Mouse (Mus musculus): Measurements from ENCODE around the gene Kcnh2.

The Kcnh2 gene

GRCm38 (mm10) chr5:24378700-24379099 lies 27.3 kb upstream of the Kcnh2 start:
- DNase-seq (ENCODE audit: low spot score), result no peak

DNA sequence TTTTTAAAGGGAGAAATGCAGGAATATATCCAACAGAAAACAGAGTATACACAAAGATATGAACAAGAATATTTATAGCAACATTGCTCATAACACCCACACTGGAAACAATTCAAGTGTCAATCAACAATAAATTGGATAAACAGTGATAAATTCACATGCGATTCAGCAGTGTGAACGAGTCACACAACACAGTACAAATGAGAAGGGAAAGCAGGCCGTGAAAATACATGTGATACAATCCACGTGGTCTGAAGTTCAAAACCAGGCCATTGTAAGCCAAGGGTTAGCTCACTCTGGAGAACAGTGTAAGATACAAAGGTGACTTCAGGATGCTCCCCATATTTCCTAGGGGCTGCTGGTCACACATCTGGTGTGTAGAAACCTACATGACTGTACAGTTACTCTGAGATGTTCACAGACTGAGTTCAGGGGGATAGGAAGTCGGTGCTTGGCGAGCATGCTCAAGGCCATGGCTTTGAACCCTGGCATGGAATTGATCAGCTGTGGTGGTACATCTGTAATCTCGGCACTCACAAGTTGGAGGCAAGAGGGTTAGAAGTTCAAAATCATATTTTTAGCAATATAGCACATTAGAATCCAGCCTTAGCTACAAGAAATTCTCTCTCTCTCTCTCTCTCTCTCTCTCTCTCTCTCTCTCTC lies 23.4 kb upstream of the Kcnh2 start:
- no peak for DNase-seq (ENCODE audit: low spot score)

DNA sequence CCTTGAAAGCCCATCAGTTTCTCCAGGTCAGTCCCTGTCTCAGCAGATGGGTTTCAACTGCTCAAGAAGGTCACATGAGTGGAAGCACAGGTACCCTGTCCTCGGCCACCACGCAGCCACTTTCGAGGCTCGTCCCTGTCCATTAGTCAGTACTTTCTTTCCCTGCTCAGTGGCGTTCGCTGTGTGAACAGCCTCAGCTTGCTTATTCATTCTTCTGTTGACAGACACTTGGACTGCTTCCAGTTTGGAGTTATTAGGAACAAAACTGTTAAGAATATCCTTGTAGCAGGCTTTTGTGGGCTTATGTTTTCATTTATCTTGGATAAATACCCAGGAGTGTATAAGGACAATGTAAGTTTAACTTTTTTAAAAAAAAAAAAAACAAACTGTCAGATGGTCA lies 22.8 kb upstream of the Kcnh2 start:
- DNase-seq (ENCODE audit: low spot score), result no peak

DNA sequence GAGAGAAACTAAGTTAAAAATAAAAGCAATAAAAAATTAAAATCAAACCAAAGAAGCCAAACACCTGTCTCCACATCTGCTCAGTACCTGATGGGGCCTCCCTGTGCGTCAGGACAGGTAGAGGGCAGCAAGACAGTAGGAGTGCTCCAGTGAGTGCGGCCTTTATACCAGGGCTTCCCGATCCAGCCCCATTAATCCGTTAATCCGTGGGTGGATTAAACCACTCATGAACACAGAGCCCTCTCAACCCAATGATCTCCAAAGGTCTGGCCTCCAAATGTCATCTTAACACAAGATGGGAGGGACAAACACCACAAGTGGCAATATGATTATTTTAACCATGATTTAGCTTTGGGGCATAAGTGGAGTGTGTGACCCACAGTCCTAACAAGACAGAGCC lies 22.4 kb upstream of the Kcnh2 start:
- no peak for DNase-seq (ENCODE audit: low spot score)

- no peak for DNase-seq (ENCODE audit: low spot score)
Measured at GRCm38 (mm10) chr5:24369767-24370166, 18.4 kb upstream of the Kcnh2 start.

DNA sequence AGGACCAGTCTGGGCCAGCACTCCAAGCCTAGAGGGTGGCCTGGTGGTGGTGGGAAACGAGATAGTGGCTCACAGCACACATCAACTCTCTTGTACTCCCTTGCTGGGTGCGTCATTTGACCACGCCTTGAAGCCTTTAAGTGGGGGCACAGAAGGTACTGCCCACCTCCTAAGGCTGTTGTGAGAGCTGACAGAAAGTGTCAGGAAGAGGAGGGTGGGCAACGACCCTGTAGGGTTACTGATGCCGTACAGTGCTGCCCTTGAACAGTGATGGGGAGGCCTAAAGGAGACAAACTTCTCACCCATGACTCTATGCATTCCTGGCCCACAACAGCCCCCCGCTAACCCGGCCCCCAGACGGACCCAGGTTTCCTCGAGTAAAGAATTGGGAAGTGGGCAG lies 15.0 kb upstream of the Kcnh2 start:
- DNase-seq (ENCODE audit: low spot score), result no peak

- DNase-seq (ENCODE audit: low spot score), result no peak
Measured at GRCm38 (mm10) chr5:24365528-24365927, 14.1 kb upstream of the Kcnh2 start.

GRCm38 (mm10) chr5:24364963-24365362 lies 13.6 kb upstream of the Kcnh2 start:
- DNase-seq (ENCODE audit: low spot score), result no peak

DNA sequence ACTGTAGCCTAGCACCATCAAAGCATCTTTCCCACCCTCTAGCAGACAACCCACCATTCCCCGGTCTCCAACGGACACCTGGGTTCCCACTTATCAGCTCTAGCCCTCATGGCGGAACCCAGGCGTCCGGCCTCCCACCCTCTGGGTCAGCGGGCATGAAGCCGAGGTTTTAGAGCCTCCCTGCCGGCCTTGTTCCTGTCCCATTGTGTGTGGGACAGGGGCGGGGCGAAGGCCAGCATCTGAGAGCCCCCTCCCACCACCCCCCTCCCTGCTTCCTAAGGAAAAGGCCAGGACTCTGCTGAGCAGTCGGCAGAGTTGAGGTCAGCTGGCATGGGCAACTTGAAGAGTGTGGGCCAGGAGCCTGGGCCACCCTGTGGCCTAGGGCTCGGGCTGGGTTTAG lies 13.1 kb upstream of the Kcnh2 start, which contains the start of gene Nos3:
Nos3 (plus strand) TSS at position 303 of the 400 bp plus-strand sequence.
- no peak for DNase-seq (ENCODE audit: low spot score)

GRCm38 (mm10) chr5:24364061-24364460 lies 12.7 kb upstream of the Kcnh2 start:
- no peak for DNase-seq (ENCODE audit: low spot score)

- no peak for DNase-seq (ENCODE audit: low spot score)
Measured at GRCm38 (mm10) chr5:24363467-24363866, 12.1 kb upstream of the Kcnh2 start.

DNA sequence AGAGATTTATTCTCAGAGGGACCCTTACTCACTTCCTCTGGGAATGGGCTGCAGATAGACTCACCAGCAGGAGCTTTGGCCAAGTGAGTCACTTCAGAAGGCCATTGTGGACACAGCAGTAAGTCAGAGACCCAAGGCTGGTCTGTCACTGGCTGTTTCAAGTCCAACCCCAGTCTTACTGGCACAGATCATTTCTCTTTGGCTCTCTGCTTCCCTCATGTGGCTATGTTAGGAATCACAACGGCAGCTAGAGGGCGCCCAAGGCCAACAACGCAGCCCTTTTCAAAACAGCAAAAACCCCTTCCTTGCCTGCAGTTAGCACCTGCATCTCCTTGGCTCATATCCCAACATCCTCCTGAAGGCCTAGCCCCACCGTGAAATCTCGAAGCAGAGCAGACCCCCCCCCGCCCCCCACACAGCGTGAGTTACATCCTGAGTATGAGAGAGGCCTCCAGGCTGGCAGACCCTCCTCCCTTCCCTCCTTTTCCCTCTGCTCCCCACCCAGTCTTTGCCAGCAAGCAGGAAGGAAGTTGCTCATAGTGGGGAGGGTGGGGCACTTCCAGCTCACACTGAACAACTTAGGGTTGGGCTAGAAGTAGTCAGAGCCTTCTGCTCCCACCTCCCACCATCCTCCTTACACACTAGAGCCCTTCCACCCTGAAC lies 9.5 kb upstream of the Kcnh2 start:
- DNase-seq (ENCODE audit: low spot score), result peak; percentile 70

DNA sequence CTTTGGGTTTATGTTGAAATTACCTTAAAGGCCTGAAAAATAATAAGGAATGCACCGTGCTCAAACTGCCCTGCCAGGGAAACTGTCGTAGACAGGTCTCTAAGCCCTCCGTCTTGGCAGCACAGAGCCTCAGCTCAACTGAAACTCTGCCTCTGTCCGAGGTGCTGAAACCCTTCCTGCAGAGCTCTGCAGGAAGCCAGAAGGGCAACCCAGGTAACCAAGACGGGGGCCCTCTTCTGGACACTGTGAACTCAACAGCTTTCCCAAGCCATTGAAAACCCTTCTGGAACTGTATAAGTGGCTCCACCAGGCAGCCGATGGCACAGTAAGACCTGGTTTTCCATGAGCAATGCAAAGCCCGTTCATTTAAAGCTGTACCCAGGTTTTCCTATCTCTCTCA lies 6.1 kb upstream of the Kcnh2 start:
- DNase-seq (ENCODE audit: low spot score), result peak; percentile 63

DNA sequence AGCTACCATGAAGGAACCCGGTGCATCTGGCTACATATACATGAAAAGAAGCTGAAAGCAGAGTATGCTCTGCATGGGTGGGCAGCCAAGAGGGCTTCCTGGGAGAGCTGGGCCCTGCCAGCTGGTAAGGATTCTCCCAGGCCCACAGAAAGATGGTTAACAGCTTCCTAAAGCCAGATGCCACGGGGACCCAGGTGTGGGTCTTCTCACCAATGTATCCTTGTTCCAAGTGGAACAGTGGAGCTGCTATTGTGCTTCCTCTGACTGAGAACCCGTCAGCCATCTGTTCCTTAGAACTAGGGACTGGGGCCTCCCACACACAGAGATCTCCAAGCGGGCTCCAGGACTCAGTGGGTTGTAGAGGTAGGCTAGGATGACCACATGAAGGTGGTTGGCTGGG lies 5.4 kb upstream of the Kcnh2 start:
- DNase-seq (ENCODE audit: low spot score), result no peak

GRCm38 (mm10) chr5:24353327-24353726 lies 1.9 kb upstream of the Kcnh2 start:
- DNase-seq (ENCODE audit: low spot score), result peak; percentile 74

- peak; percentile 77 for DNase-seq (ENCODE audit: low spot score)
Measured at GRCm38 (mm10) chr5:24352251-24352859, 951 bp upstream of the Kcnh2 start.

GRCm38 (mm10) chr5:24351701-24352171 lies 332 bp upstream of the Kcnh2 start:
- DNase-seq (ENCODE audit: low spot score), result peak; percentile 87

- DNase-seq (ENCODE audit: low spot score), result no peak
Measured at GRCm38 (mm10) chr5:24350531-24351250, 713 bp downstream of the Kcnh2 start.

DNA sequence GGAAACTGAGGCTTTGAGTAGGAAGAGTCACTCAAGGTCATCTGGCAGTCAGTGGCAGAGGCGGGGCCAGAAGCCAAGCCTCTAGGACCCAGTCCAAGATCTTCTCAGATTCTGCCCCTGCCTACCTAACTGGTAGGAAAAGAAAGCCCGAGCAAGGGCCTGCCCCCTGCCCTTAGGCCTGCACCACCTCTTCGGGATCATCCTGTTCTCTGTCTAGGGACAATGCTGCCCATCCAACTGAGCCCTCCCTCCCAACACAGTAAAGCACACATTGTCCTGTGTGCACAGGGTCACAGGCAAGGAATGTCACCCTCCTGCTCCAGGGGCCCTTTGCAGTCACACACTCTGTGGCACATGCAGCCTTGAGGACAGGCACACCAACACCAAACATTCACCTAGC lies 1.3 kb downstream of the Kcnh2 start:
- peak; percentile 64 for DNase-seq (ENCODE audit: low spot score)

DNA sequence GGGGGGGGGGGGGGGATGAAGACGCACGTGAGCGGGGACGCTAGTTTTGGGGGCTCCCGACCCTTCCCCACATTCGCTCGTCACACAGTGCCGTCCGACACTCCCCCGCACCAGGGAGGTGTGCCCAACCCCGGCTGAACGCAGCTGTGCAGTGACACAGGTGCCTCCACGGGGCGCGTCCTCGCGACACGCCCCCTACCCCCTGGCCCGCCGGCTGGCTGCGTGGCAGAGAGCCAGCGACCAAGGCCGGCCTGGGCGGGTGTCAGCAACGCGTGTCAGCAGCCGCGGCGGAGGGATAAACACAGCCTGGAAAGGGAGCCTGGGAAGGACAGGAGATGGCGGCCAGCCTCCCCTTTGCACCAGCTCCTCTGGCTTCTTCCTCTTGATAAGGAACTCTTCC lies 2.9 kb downstream of the Kcnh2 start:
- DNase-seq (ENCODE audit: low spot score), result no peak

DNA sequence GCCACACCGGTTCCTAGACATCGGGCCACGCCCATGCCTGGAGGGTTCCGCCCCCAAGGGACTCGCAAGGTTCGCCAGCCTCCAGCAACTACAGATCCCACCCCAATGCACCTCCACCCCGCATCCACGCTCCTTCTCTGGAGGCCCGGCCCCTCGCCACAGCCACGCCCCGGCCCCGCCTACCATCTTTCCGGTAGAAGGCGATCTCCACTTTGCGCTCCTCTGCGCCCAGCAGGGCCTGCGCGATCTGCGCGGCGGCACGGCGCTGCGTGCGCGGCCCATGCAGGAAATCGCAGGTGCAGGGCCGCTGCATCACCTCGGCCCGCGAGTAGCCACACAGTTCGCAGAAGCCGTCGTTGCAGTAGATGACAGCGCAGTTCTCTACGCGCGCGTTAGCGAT lies 3.3 kb downstream of the Kcnh2 start:
- peak; percentile 80 for DNase-seq (ENCODE audit: low spot score)

- no peak for DNase-seq (ENCODE audit: low spot score)
Measured at GRCm38 (mm10) chr5:24347186-24347875, 4.1 kb downstream of the Kcnh2 start.
